Mouse (Mus musculus): ENCODE measurements around the gene Olfr196. TPM values are rescaled to one million over a fixed set of nuclear protein-coding genes. Genes with fewer than 3 reads are reported as not detected.

Gene Olfr196
- polyA plus RNA-seq (2012; rRNA removed; ENCODE audit: low replicate concordance), result not detected in 2 replicates

DNA sequence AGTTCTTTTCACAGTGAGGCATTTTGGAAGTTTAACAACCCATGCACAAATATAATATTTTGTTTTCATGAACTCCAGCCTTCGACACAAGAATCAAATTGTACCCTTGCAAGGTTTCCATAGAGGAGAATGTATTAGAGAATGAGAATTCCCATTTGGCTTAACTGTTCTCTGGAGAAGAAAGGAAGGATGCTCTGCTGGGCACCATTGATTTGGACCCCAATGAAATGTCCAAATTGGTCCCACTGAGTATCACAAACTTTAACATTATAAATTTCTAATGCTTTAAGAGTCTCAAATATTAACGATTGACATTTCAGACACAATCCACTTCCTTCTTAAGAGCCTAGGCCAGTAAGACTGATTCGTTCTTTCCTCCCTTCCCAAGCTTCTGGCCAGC is at the start of gene Olfr196:
Gene Olfr196 (minus strand): TSS at position 101 of the 400 bp plus-strand sequence.

GRCm38 (mm10) chr16:59219667-59220066 is 49.4 kb upstream of the Olfr196 start, which contains the start of gene Olfr199:
Olfr199 (minus strand) TSS chr16:59219767.

DNA sequence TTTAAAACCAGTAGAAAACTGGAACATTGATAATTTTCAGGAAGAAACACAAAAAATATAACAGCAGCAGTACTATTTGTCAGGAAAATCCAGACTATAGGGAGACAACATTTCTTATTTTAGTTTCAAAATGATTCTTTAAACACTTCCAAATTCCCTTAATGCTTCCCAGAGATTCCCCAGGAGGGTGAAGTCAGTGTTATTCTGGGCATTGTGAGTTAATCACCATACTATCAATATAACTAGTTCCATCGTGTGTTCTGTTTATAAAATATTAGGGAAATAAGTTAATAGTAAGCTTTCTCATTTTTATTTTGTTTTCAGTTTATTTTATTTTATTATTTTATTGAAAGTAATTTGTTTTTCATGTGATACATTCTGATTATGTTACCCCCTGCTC is 33.2 kb upstream of the Olfr196 start, which contains the start of gene Olfr198:
Gene Olfr198 (minus strand): TSS at position 101 of the 400 bp plus-strand sequence.

DNA sequence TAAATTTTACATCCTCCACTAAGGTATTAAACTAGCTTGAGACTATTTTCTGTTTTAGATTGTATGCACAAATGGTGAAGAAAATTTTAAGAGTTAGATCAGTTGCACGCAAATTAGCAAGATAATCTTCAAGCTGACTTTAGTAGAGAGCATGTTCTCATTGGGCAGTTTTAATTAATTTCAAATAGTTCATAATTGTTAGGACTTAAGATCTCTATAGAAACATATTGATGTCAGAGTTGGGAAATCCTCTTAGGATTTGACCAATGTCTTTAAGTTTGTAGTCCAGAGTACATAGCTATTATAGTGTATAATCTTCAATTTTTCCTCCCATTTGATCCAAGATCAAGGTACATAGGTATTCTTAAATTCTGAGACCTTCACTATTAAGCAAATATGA is 23.5 kb downstream of the Olfr196 start, which contains the start of gene Olfr195:
Gene Olfr195 (plus strand): TSS at position 301 of the 400 bp plus-strand sequence.

DNA sequence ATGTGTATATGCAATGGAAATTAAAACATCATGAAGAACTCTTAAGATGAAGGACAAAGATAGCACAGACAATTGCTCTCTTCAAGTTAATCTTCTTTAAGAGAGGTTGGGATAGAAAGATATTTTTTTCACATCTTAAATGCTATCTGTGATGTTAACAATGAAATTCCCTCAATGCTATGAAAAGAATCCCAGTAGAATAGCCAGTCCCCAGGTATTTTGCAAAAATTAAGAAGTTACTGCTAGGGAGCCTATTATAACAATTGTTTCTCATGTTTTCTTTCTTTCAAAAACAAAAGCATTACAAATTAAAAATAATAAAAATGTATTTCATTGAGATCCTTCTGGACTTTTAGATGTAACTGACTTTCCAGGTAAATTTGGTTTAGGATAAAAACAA is 49.3 kb downstream of the Olfr196 start, which contains the start of gene Olfr194:
Gene Olfr194 (minus strand): TSS at position 101 of the 400 bp plus-strand sequence.

Other genes with a start within 250 kb of the Olfr196 start
- gene Olfr181, start 241.7 kb downstream of the Olfr196 start, polyA plus RNA-seq (2012; rRNA removed; ENCODE audit: low replicate concordance), result not detected in 2 replicates
- not detected in 2 replicates for gene Olfr180, start 241.1 kb downstream of the Olfr196 start, polyA plus RNA-seq (2012; rRNA removed; ENCODE audit: low replicate concordance)
- gene Olfr183, start 175.1 kb downstream of the Olfr196 start, polyA plus RNA-seq (2012; rRNA removed; ENCODE audit: low replicate concordance), result not detected in 2 replicates
- not detected in 2 replicates for gene Olfr186, start 140.2 kb downstream of the Olfr196 start, polyA plus RNA-seq (2012; rRNA removed; ENCODE audit: low replicate concordance)
- gene Olfr187, start 130.7 kb downstream of the Olfr196 start, polyA plus RNA-seq (2012; rRNA removed; ENCODE audit: low replicate concordance), result not detected in 2 replicates
- gene Olfr190, start 92.4 kb downstream of the Olfr196 start, polyA plus RNA-seq (2012; rRNA removed; ENCODE audit: low replicate concordance), result not detected in 2 replicates
- not detected in 2 replicates for gene Olfr191, start 80.6 kb downstream of the Olfr196 start, polyA plus RNA-seq (2012; rRNA removed; ENCODE audit: low replicate concordance)
- gene Olfr193, start 58.6 kb downstream of the Olfr196 start, polyA plus RNA-seq (2012; rRNA removed; ENCODE audit: low replicate concordance), result not detected in 2 replicates
- gene Olfr194, start 49.4 kb downstream of the Olfr196 start, polyA plus RNA-seq (2012; rRNA removed; ENCODE audit: low replicate concordance), result not detected in 2 replicates
- not detected in 2 replicates for gene Olfr195, start 23.4 kb downstream of the Olfr196 start, polyA plus RNA-seq (2012; rRNA removed; ENCODE audit: low replicate concordance)
- gene Olfr198, start 33.1 kb upstream of the Olfr196 start, polyA plus RNA-seq (2012; rRNA removed; ENCODE audit: low replicate concordance), result not detected in 2 replicates
- gene Olfr199, start 49.3 kb upstream of the Olfr196 start, polyA plus RNA-seq (2012; rRNA removed; ENCODE audit: low replicate concordance), result not detected in 2 replicates
- not detected in 2 replicates for gene Olfr201, start 102.2 kb upstream of the Olfr196 start, polyA plus RNA-seq (2012; rRNA removed; ENCODE audit: low replicate concordance)
- gene Olfr202, start 116.3 kb upstream of the Olfr196 start, polyA plus RNA-seq (2012; rRNA removed; ENCODE audit: low replicate concordance), result not detected in 2 replicates
- not detected in 2 replicates for gene Olfr203, start 128.4 kb upstream of the Olfr196 start, polyA plus RNA-seq (2012; rRNA removed; ENCODE audit: low replicate concordance)
- gene Olfr204, start 147.8 kb upstream of the Olfr196 start, polyA plus RNA-seq (2012; rRNA removed; ENCODE audit: low replicate concordance), result not detected in 2 replicates
- not detected in 2 replicates for gene Olfr205, start 160.7 kb upstream of the Olfr196 start, polyA plus RNA-seq (2012; rRNA removed; ENCODE audit: low replicate concordance)
- not detected in 2 replicates for gene Olfr206, start 178.8 kb upstream of the Olfr196 start, polyA plus RNA-seq (2012; rRNA removed; ENCODE audit: low replicate concordance)
- not detected in 2 replicates for gene Olfr209, start 193.5 kb upstream of the Olfr196 start, polyA plus RNA-seq (2012; rRNA removed; ENCODE audit: low replicate concordance)
- gene Gabrr3, start 236.9 kb upstream of the Olfr196 start, polyA plus RNA-seq (2012; rRNA removed; ENCODE audit: low replicate concordance), result not detected in 2 replicates

Measured in duodenum, adult 2 months (tissue).